Mouse (Mus musculus) CH12.LX (cell line): ENCODE results near the gene Tmem206. TPM values are rescaled to one million over a fixed set of nuclear protein-coding genes. Genes with fewer than 3 reads are reported as not detected.

Source experiments
- DNase-seq: peaks from one replicate; pipeline ENCODE4 v3.0.0-alpha.2; 2013; ENCODE audit errors: extremely low read depth
- H3K27ac ChIP-seq: 2 replicates; pipeline ENCODE4 v1.5.1; 2012; ENCODE audit warnings: low read depth, mild to moderate bottlenecking, control low read depth, moderate library complexity; ENCODE audit not compliant: insufficient read depth
- H3K27me3 ChIP-seq: replicated peaks from 2 replicates; pipeline ENCODE3; 2012; ENCODE audit warnings: inconsistent platforms
- H3K36me3 ChIP-seq, 2 experiments: replicated peaks in 1 of 2; 2 replicates each; pipeline versions ENCODE3 to v1.6.1; 2012; ENCODE audit warnings: inconsistent platforms in 1 of 2, low read length in 1 of 2, mild to moderate bottlenecking in 1 of 2, mixed read lengths in 1 of 2, moderate library complexity in 1 of 2; ENCODE audit not compliant: control insufficient read depth in 1 of 2, insufficient read depth in 1 of 2
- H3K4me1 ChIP-seq, 2 experiments: 2 replicates each; pipeline ENCODE4 v1.6.1; 2012; ENCODE audit warnings: inconsistent platforms in 1 of 2, moderate library complexity in 1 of 2; ENCODE audit not compliant: insufficient read depth in 2 of 2, control insufficient read depth in 1 of 2
- H3K4me2 ChIP-seq: 2 replicates; pipeline ENCODE4 v1.6.1; 2012; ENCODE audit warnings: low read depth, mild to moderate bottlenecking, control low read depth; ENCODE audit not compliant: poor library complexity, insufficient read depth, severe bottlenecking
- H3K4me3 ChIP-seq, 3 experiments: fragments of 150-350 bp in 1 of 3; sonication (generic) in 1 of 3; replicated peaks in 1 of 3; 2 replicates each; pipeline versions ENCODE3 to v1.5.1; 2011 to 2012; ENCODE audit warnings: low read depth in 2 of 3, low read length in 2 of 3, mild to moderate bottlenecking in 2 of 3, moderate library complexity in 2 of 3, control low read depth in 1 of 3, improper control_type of control experiment in 1 of 3, inconsistent platforms in 1 of 3, mixed read lengths in 1 of 3; ENCODE audit not compliant: poor library complexity in 1 of 3
- H3K79me2 ChIP-seq: replicated peaks from 2 replicates; pipeline ENCODE4 v1.6.1; 2012; ENCODE audit warnings: mild to moderate bottlenecking, moderate library complexity; ENCODE audit not compliant: control insufficient read depth, poor library complexity, insufficient read depth, severe bottlenecking; ENCODE audit errors: extremely low read depth
- H3K9ac ChIP-seq: 2 replicates; pipeline ENCODE4 v1.6.1; 2012; ENCODE audit warnings: low read depth, mild to moderate bottlenecking, control low read depth, moderate library complexity; ENCODE audit not compliant: insufficient read depth
- H3K9me3 ChIP-seq: replicated peaks from 2 replicates; pipeline ENCODE3; 2012; ENCODE audit warnings: low read length, inconsistent platforms, mixed read lengths
- CHD2 ChIP-seq: IDR thresholded peaks from 2 replicates; pipeline ENCODE4 v1.6.1; 2011; ENCODE audit warnings: low read length, improper control_type of control experiment
- CTCF ChIP-seq, 2 experiments: IDR thresholded peaks in 1 of 2; conservative IDR thresholded peaks in 1 of 2; 2 replicates each; pipeline ENCODE4 v1.5.1; 2011 to 2012; ENCODE audit warnings: low read depth in 2 of 2, low read length in 2 of 2, improper control_type of control experiment in 1 of 2, inconsistent platforms in 1 of 2, mild to moderate bottlenecking in 1 of 2, moderate library complexity in 1 of 2
- E2F4 ChIP-seq: IDR thresholded peaks from 2 replicates; pipeline ENCODE4 v1.6.1; 2011; ENCODE audit warnings: low read depth, low read length, improper control_type of control experiment; ENCODE audit not compliant: insufficient replicate concordance
- GABPA ChIP-seq: IDR thresholded peaks from 2 replicates; pipeline ENCODE4 v1.6.1; 2012; ENCODE audit warnings: low read depth, low read length, improper control_type of control experiment, inconsistent platforms; ENCODE audit not compliant: insufficient replicate concordance
- IRF4 ChIP-seq: IDR thresholded peaks from 2 replicates; pipeline ENCODE4 v1.6.1; 2014; ENCODE audit warnings: low read depth, mild to moderate bottlenecking, inconsistent platforms, low read length, improper control_type of control experiment
- MAZ ChIP-seq: IDR thresholded peaks from 2 replicates; pipeline ENCODE4 v1.6.1; 2012; ENCODE audit warnings: low read depth, mild to moderate bottlenecking, inconsistent platforms, low read length, improper control_type of control experiment, moderate library complexity
- MYC ChIP-seq: IDR thresholded peaks from 2 replicates; pipeline ENCODE4 v1.6.1; 2011; ENCODE audit warnings: low read depth, mild to moderate bottlenecking, improper control_type of control experiment, low read length
- NRF1 ChIP-seq: IDR thresholded peaks from 2 replicates; pipeline ENCODE4 v1.6.1; 2014; ENCODE audit warnings: low read depth, mild to moderate bottlenecking, inconsistent platforms, low read length, improper control_type of control experiment, moderate library complexity
- PAX5 ChIP-seq: IDR thresholded peaks from 2 replicates; pipeline ENCODE4 v1.6.1; 2012; ENCODE audit warnings: low read length, inconsistent platforms, mixed read lengths
- POLR2A ChIP-seq: IDR thresholded peaks from 2 replicates; pipeline ENCODE4 v1.6.1; 2011; ENCODE audit warnings: low read depth, mild to moderate bottlenecking, improper control_type of control experiment, low read length
- RAD21 ChIP-seq: IDR thresholded peaks from 2 replicates; pipeline ENCODE4 v1.6.1; 2011; ENCODE audit warnings: low read depth, mild to moderate bottlenecking, low read length, improper control_type of control experiment, moderate library complexity
- SIN3A ChIP-seq: IDR thresholded peaks from 2 replicates; pipeline ENCODE4 v1.6.1; 2012; ENCODE audit warnings: low read length, improper control_type of control experiment, inconsistent platforms
- USF1 ChIP-seq: IDR thresholded peaks from 2 replicates; pipeline ENCODE4 v1.6.1; 2014; ENCODE audit warnings: low read depth, mild to moderate bottlenecking, inconsistent platforms, low read length, improper control_type of control experiment
- USF2 ChIP-seq: conservative IDR thresholded peaks from 2 replicates; pipeline ENCODE4 v1.6.1; 2011; ENCODE audit warnings: low read depth, low read length, improper control_type of control experiment
- ZMIZ1 ChIP-seq: IDR thresholded peaks from 2 replicates; pipeline ENCODE4 v1.6.1; 2012; ENCODE audit warnings: low read depth, mild to moderate bottlenecking, inconsistent platforms, low read length, improper control_type of control experiment
- ZNF384 ChIP-seq: IDR thresholded peaks from 2 replicates; pipeline ENCODE4 v1.6.1; 2012; ENCODE audit warnings: low read depth, low read length, improper control_type of control experiment, inconsistent platforms
- dilution Hi-C: fragments of 300-500 bp; cut with MboI; formaldehyde crosslinking; loops from 2 replicates; pipeline ENCODE4 v1.14.3; 2020; ENCODE audit warnings: low sequenced_read_pairs; ENCODE audit not compliant: extremely low pct_unique_long_range_greater_than_20kb, extremely low pct_ligation_motif_present
- in situ Hi-C: fragments of 300-500 bp; cut with MboI; formaldehyde crosslinking; loops from 3 replicates; pipeline ENCODE4 v1.14.3; 2019; ENCODE audit warnings: low sequenced_read_pairs, low pct_ligation_motif_present, low pct_unique_long_range_greater_than_20kb, mixed read lengths
- polyA plus RNA-seq: library from polyadenylated mRNA; unstranded; fragments of >175 nt; gene quantifications from 2 replicates; pipeline ENCODE4 v1.2.1, GENCODE M21; 2012; ENCODE audit warnings: low read depth; ENCODE audit not compliant: insufficient read length
- total RNA-seq, 2 experiments: library from RNA; depleted of rRNA; stranded (reverse); fragments of 300-350 nt in 1 of 2; fragments of >200 nt in 1 of 2; gene quantifications; 2 replicates each; pipeline ENCODE4 v1.2.3; 2012 to 2014

Gene Tmem206
- total and polyA plus RNA-seq, 3 experiments: 13.1 to 16.4 (median 15.4) TPM

- Histone ChIP-seq H3K4me1 (peaks cover 0 to 24% of the 10 kb centered on the region in 2 experiments; a peak in 2 of 4 replicates), H3K9ac (peak overlapping the region; percentile 87; the same call in 1 of the 2 replicates), H3K79me2 (peaks cover 56% of the 10 kb centered on the region), H3K4me3 (peak overlapping the region in 2 of 3 experiments; percentile 89 to 91), H3K36me3 (no peaks in the 10 kb centered on the region), H3K9me3 (no peaks in the 10 kb centered on the region), H3K27me3 (no peaks in the 10 kb centered on the region), H3K4me2 (no peak overlapping the region), H3K27ac (no peak overlapping the region)
- in situ Hi-C loops: loop anchor here (10.0 kb wide), 1 partner anchor 151 kb away; no protein-coding TSS in a partner anchor
- dilution Hi-C loops: no loop called here
- no peak for DNase-seq
- TF ChIP-seq ZNF384: peak; percentile 78
- TF ChIP-seq IRF4: 0 out of 2 replicates have a peak, but pooled peaks have one; percentile 15
- peak; percentile 60; the same call in 1 of the 2 replicates for TF ChIP-seq SIN3A
- TF ChIP-seq CHD2: no peak
- TF ChIP-seq MYC: no peak
- no peak for TF ChIP-seq GABPA
- TF ChIP-seq CTCF (conservative IDR thresholded peaks at IDR 0.05 in 1 of 2, IDR thresholded peaks at IDR 0.05 in 1 of 2; ENCODE audit: low read depth in 2 of 2, low read length in 2 of 2): 0 out of 4 replicates have a peak, but pooled peaks of 1 of the 2 experiments have one; percentile 13
Observed at GRCm38 (mm10) chr1:191393536-191393935, 67.8 kb downstream of the Tmem206 start.

DNA sequence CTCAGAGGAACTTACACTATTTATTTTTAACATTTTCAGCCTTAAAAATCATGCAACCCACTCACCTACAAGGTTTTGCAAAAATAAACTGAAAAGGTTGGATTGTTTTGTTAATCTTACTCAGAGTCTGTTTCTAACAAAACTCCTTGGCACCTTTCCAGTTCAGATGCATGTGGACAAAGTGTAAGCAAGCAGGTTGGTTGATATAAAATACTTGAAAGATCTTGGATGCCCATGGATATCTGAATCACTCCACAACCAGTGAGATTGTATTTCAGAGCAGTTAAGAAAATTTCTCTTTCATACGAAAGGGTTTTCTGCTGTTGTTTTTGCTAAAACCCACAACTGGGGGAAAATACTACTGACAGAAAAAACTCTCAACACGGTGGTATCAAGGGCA, 68.4 kb downstream of the Tmem206 start:
- TF ChIP-seq USF1 (no peak), RAD21 (no peak), NRF1 (no peak), E2F4 (no peak), USF2 (no peak), PAX5 (no peak), POLR2A (no peak), ZMIZ1 (no peak), MAZ (no peak), IRF4 (no peak)
- DNase-seq: no peak
- Histone ChIP-seq H3K9me3 (no peaks in the 10 kb centered on the region), H3K27ac (no peak overlapping the region), H3K4me1 (peaks cover 0 to 24% of the 10 kb centered on the region in 2 experiments; a peak in 2 of 4 replicates), H3K4me2 (peak overlapping the region; percentile 78; the same call in 1 of the 2 replicates), H3K27me3 (no peaks in the 10 kb centered on the region), H3K4me3 (peak overlapping the region; percentile 47 to 91 (median 89)), H3K9ac (peak overlapping the region; percentile 87), H3K36me3 (no peaks in the 10 kb centered on the region), H3K79me2 (peaks cover 56% of the 10 kb centered on the region)
- dilution Hi-C loops: no loop called here
- in situ Hi-C loops: loop anchor here (10.0 kb wide), 1 partner anchor 151 kb away; no protein-coding TSS in a partner anchor
